Mouse (Mus musculus) midbrain, embryonic 12.5 days (tissue): Measurements from ENCODE around the gene Trib3. TPM values are rescaled to one million over a fixed set of nuclear protein-coding genes. Genes with fewer than 3 reads are reported as not detected.
A peak's percentile ranks its signal among the peaks of the same experiment; 100 is the strongest.
"Not testable (repeated sequence)": the region's sequence is repeated elsewhere in the genome, so short reads cannot be mapped to it uniquely, and the experiment has no call there.

ENCODE experiments used
- ATAC-seq: fragments of 200-750 bp; cut with Nextera tagmentation; 2 replicates; pipeline ENCODE4 v1.8.0; 2017; ENCODE audit warnings: low read depth, moderate TSS enrichment, moderate library complexity; ENCODE audit not compliant: low FRiP score
- H3K27ac ChIP-seq: fragments of 300-500 bp; sonication (generic); replicated peaks from 2 replicates; pipeline ENCODE4 v1.5.1; 2016; ENCODE audit warnings: mild to moderate bottlenecking
- H3K27me3 ChIP-seq: fragments of 300-500 bp; sonication (generic); 2 replicates; pipeline ENCODE4 v1.6.1; 2016; ENCODE audit warnings: mild to moderate bottlenecking
- H3K36me3 ChIP-seq: fragments of 300-500 bp; sonication (generic); 2 replicates; pipeline ENCODE4 v1.6.1; 2016
- H3K4me1 ChIP-seq: fragments of 300-500 bp; sonication (generic); 2 replicates; pipeline ENCODE4 v1.6.1; 2016
- H3K4me2 ChIP-seq: fragments of 300-500 bp; sonication (generic); replicated peaks from 2 replicates; pipeline ENCODE4 v1.6.1; 2016; ENCODE audit warnings: mild to moderate bottlenecking, moderate library complexity
- H3K4me3 ChIP-seq: fragments of 300-500 bp; sonication (generic); 2 replicates; pipeline ENCODE4 v1.5.1; 2016; ENCODE audit warnings: mild to moderate bottlenecking
- H3K9ac ChIP-seq: fragments of 300-500 bp; sonication (generic); replicated peaks from 2 replicates; pipeline ENCODE4 v1.6.1; 2016; ENCODE audit warnings: mild to moderate bottlenecking, moderate library complexity
- H3K9me3 ChIP-seq: fragments of 300-500 bp; sonication (generic); 2 replicates; pipeline ENCODE4 v1.6.1; 2016; ENCODE audit warnings: mild to moderate bottlenecking
- whole genome bisulfite sequencing: fragments of 180-500 bp; shearing (Covaris S2); methylation state at CpG from one replicate; pipeline ENCODE4 v1.1.7; 2016; 5-methylcytosine and 5-hydroxymethylcytosine counted together
- polyA plus RNA-seq: library from polyadenylated mRNA; unstranded; fragments of >200 nt; fragmentation: Nextera tagmentation; extraction: Ambion mirVana; gene quantifications from 2 replicates; pipeline ENCODE4 v1.2.1, GENCODE M21; 2016

The Trib3 gene
- polyA plus RNA-seq, 1 experiment from 2014 or later = 2.5 TPM

DNA sequence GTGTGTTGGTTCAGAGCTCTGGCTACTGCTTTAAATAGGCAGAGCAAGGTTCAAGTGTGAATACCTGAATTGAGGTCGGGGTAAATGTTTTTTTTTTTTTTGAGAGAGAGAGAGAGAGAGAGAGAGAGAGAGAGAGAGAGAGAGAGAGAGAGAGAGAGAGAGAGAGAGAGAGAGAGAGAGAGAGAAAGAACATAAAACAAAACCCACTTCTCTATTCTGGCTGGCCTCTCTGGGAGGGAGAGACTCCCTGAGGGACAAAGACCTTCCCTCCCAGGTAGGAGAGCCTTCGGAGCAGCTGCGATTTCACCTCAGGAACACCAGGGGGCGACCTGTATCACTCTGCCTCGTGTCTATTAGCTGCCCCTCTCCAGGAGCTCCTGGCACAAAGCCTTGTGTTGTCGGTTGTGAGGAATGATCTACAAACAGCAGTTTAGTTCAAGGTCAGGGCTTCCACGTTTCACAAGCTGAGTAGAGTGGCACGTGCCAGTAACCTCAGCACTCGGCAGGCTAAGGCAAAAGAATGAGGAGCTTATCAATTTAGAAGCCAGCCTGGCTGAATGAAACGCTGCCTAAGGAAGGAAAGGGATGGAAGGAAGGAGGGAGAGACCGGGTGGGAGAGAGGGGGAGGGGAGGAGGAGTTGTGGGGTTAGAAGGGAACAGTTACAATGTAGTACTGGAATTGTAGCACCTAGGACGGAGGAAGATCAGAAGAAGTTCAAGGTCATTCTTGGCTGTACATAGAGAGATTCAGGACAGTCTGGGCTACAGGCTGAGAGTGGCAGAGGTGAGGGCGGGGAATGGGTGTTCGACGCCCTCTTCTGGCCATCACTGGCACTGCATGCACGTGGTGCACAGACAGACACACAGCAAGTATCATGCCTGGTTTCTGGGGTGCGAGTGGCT, 19.7 kb upstream of the Trib3 start:
- Histone ChIP-seq H3K9ac (no peak overlapping the region), H3K27me3 (no peaks in the 10 kb centered on the region; the same call in 1 of the 2 replicates), H3K4me3 (no peak overlapping the region), H3K36me3 (no peaks in the 10 kb centered on the region), H3K4me1 (peaks cover 6% of the 10 kb centered on the region; the same call in 1 of the 2 replicates), H3K9me3 (no peaks in the 10 kb centered on the region), H3K4me2 (peak overlapping the region; percentile 25), H3K27ac (peak overlapping the region; percentile 63)
- peak; percentile 70 for ATAC-seq
- WGBS = 11% methylated on average over 17 of the region's 17 CpGs

DNA sequence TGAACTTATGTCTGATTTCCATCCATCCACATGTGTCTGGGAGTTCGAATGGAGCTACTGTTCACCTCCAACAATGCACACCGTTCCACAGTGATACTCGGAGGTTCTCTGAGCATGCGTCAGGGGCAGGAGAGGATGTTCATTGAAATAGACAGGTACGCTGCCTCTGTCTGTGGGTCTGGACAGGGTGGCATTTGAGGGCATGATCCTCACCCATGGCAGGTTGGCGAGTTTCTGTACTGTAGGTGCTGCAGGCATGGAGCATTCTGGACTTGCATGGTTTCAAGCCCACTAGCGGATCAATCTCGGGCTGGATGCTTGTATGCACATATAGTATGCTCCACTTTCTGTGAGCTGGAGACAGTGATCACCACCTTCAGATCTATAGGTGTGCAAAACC, 17.4 kb upstream of the Trib3 start:
- Histone ChIP-seq H3K27ac (no peak overlapping the region), H3K4me1 (peaks cover 6% of the 10 kb centered on the region; the same call in 1 of the 2 replicates), H3K27me3 (no peaks in the 10 kb centered on the region), H3K4me2 (no peak overlapping the region), H3K9ac (no peak overlapping the region), H3K9me3 (no peaks in the 10 kb centered on the region), H3K36me3 (no peaks in the 10 kb centered on the region), H3K4me3 (no peak overlapping the region)
- WGBS = 86% methylated on average over 8 of the region's 8 CpGs
- no peak for ATAC-seq

DNA sequence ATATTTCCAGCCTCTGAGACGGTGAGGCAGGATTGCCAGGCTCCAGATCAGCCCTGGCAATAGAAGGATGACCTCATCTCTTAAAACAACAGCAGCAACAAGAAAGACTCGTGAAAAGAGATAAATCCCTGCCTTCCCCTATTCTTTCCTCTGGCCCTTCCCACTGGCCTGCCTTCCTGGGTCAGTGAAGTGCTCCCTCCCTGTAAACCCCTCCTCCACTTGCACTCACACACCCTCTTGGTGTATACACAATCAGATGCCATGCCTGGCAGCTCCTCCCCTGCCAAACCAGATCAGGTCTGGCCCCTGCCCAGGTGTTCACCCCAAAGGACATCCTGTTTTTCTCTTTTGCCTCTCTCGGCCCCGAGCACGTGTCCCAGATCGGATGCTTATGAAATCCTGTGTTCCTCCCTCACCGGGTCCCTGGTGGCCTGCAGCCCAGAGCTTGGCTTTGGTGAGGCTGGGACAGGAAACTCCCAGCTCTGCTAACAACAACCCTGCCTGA, 16.5 kb upstream of the Trib3 start:
- no peak overlapping the region for H3K4me2 ChIP-seq
- H3K27ac ChIP-seq = no peak overlapping the region
- no peak overlapping the region for H3K4me3 ChIP-seq
- WGBS = 65% methylated on average over 7 of the region's 7 CpGs
- ATAC-seq = no peak
- no peaks in the 10 kb centered on the region for H3K36me3 ChIP-seq
- H3K27me3 ChIP-seq = no peaks in the 10 kb centered on the region
- H3K9ac ChIP-seq = peak overlapping the region; percentile 28; the same call in 1 of the 2 replicates
- H3K9me3 ChIP-seq = no peaks in the 10 kb centered on the region
- peaks cover 6% of the 10 kb centered on the region; the same call in 1 of the 2 replicates for H3K4me1 ChIP-seq

DNA sequence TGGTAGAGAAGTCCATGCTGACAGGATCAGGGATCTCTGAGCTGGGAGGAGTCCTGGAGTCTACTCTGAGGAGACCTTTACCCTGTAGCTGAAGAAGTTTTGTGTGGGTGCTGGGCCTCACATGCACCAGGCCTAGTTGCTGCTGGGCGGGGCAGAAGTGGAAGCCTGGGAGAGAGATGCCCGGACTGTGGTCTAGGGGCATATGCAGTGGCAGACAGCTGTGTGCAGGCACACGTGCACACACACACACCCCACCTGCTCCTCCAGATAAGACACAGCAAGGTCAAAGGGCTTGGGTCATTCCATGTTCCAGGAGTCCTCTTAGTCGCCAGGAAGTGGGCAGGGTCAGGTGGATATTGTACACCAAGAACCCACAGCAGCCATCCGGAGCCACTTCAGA, 15.8 kb upstream of the Trib3 start:
- peaks cover 6% of the 10 kb centered on the region; the same call in 1 of the 2 replicates for H3K4me1 ChIP-seq
- H3K9ac ChIP-seq = no peak overlapping the region
- H3K9me3 ChIP-seq = no peaks in the 10 kb centered on the region
- no peak overlapping the region for H3K27ac ChIP-seq
- H3K36me3 ChIP-seq = no peaks in the 10 kb centered on the region
- no peak overlapping the region for H3K4me2 ChIP-seq
- H3K27me3 ChIP-seq = no peaks in the 10 kb centered on the region
- H3K4me3 ChIP-seq = no peak overlapping the region
- WGBS = 74% methylated on average over 5 of the region's 5 CpGs
- ATAC-seq = no peak

DNA sequence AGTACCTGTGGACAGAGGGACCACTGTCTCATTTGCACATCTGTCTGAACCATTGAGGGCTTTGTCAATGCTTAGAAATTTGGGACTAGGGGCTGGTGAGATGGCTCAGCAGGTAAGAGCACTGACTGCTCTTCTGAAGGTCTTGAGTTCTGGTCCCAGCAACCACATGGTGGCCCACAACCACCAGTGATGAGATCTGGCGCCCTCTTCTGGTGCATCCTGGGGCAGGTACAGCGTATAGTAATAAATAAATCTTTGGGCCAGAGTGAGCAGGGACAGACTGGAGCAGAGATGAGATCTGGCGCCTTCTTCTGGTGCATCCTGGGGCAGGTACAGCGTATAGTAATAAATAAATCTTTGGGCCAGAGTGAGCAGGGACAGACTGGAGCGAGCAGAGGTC, 15.1 kb upstream of the Trib3 start:
- not testable (repeated sequence) for H3K9me3 ChIP-seq, H3K4me1 ChIP-seq, H3K27ac ChIP-seq, H3K36me3 ChIP-seq, H3K4me3 ChIP-seq, H3K27me3 ChIP-seq, H3K4me2 ChIP-seq, H3K9ac ChIP-seq, ATAC-seq
- 76% methylated on average over 5 of the region's 5 CpGs for WGBS

DNA sequence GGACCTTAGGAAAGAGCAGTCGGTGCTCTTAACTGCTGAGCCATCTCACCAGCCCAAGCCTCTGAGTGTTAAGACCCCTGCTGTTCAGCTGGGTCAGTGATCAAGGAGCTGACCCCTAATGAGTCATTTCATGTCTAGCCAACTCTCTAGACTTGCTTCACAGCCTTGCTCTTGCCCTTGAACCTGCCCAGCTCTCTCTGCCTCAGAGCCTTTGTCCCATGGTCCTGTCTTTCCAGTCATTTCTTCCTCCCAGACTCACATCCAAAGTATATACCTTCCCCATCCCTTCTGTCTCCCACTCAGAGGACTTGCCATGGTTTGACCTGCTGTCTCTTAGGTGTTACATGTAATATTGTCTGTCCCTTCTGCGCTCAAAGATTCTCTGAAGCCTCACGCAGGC, 13.4 kb upstream of the Trib3 start:
- Histone ChIP-seq H3K4me1 (no peaks in the 10 kb centered on the region), H3K36me3 (no peaks in the 10 kb centered on the region), H3K27me3 (no peaks in the 10 kb centered on the region), H3K9me3 (no peaks in the 10 kb centered on the region), H3K4me2 (no peak overlapping the region), H3K27ac (no peak overlapping the region), H3K4me3 (no peak overlapping the region), H3K9ac (no peak overlapping the region)
- no peak for ATAC-seq
- WGBS = 94% methylated on average over 3 of the region's 3 CpGs

DNA sequence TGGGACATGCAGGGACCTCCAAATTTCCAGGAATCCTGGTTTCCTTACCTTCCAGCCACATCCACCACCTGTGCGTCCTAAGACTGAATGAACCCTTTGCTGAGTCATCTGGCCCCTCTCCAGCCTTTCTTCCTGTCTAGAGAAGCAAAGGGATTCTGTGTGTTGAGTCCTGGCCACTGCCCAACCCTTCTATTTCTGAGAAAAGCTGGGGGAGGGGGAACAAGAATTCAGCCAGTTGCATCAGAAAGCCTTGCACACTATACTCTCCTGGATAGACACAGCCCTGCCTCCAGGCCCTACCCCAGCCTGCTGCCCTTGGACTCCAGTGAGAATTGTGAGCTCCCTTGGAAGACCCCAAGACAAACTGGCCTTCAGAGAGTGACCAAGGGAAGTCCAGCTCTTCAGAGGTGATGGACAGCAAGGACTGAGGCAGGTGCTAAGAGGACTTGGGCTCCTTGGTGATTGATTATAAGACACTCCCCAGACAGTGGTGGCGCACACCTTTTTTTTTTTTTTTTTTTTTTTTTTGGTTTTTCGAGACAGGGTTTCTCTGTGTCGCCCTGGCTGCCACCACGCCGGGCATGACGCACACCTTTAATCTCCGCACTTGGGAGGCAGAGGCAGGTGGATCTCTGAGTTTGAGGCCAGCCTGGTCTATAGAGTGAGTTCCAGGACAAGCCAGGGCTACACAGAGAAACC, 6.2 kb upstream of the Trib3 start:
- Histone ChIP-seq H3K27ac (no peak overlapping the region), H3K9ac (no peak overlapping the region), H3K27me3 (peaks cover 8% of the 10 kb centered on the region), H3K4me2 (no peak overlapping the region), H3K4me1 (no peaks in the 10 kb centered on the region), H3K36me3 (no peaks in the 10 kb centered on the region), H3K9me3 (no peaks in the 10 kb centered on the region), H3K4me3 (no peak overlapping the region)
- no peak for ATAC-seq
- WGBS = 94% methylated on average over 8 of the region's 8 CpGs

DNA sequence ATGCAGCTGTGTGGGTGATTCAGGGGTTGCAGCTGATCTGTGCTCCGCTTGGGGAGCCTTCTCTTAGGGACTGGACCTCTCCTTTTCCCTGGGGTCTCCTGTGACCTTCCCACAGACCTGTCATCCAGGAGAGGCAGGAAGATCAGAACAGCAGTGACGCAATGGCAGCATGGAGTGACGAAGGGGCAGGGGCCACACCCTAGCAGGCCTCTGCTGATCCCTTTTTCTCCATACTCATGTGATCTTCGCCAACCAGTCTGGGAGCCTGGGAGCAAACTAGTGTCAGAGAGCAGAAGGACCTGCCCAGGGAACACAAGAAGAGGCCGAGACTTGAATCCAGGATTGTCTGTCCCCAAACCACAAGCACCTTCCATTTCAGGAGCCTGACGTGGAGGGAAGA, 5.4 kb upstream of the Trib3 start:
- Histone ChIP-seq H3K4me3 (no peak overlapping the region), H3K4me2 (no peak overlapping the region), H3K4me1 (peaks cover 4% of the 10 kb centered on the region), H3K9ac (no peak overlapping the region), H3K27ac (no peak overlapping the region), H3K36me3 (no peaks in the 10 kb centered on the region), H3K27me3 (peaks cover 14% of the 10 kb centered on the region), H3K9me3 (no peaks in the 10 kb centered on the region)
- no peak for ATAC-seq
- 88% methylated on average over 6 of the region's 6 CpGs for WGBS

DNA sequence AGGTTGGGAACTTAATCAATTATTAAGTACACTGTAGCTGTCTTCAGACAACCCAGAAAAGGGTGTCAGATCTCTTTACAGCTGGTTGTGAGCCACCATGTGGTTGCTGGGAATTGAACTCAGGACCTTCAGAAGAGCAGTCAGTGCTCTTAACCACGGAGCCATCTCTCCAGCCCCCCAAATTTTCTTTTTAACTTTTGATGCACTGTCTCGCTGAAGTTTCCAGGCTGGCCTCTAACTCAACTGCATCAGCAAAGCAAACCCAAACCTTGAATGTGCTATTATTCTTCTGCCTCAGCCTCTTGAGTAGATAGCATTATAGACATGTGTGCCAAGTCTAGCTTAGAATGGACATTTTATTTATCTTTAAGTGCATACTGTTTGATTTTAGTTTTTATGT, 3.9 kb upstream of the Trib3 start:
- peaks cover 10% of the 10 kb centered on the region for H3K4me1 ChIP-seq
- no peak overlapping the region for H3K27ac ChIP-seq
- H3K4me3 ChIP-seq = no peak overlapping the region
- no peak for ATAC-seq
- 75% methylated on average over 2 of the region's 2 CpGs for WGBS
- H3K4me2 ChIP-seq = no peak overlapping the region
- H3K27me3 ChIP-seq = peaks cover 18% of the 10 kb centered on the region
- H3K9ac ChIP-seq = no peak overlapping the region
- H3K36me3 ChIP-seq = no peaks in the 10 kb centered on the region
- H3K9me3 ChIP-seq = no peaks in the 10 kb centered on the region

DNA sequence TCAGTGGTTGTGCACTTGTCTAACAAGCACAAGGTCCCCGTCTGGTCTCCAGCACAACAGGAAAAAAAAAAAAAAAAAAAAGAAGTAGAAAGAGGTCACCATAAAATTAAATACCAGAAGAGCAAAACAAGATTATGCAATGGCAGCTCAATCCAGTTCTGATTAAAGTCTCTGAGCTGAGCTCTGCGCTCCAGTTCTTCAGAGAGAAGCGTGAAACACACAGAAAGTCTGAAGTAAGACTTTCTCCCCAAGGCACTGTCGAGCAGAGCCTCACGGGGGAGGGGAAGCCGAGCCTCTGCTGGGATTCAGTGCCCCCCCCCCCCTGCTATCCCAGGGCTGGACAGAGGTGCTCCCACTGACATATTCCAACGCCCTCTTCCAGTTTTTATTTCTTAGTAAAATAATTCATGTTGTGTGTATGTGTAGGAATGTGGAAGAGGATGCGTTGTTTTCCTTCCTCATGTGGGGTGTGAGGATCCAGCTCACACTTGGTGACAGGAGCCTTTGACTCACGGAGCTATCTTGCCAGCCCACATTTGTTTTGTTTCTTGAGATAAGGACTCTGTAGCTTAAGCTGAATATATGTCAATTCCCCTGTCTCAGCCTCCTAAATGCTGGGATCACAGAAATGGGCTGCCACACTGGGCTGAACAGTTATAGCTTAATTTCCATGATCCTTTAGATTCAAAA, 3.1 kb upstream of the Trib3 start:
- peaks cover 19% of the 10 kb centered on the region for H3K27me3 ChIP-seq
- 43% methylated on average over 9 of the region's 9 CpGs for WGBS
- H3K27ac ChIP-seq = no peak overlapping the region
- H3K36me3 ChIP-seq = no peaks in the 10 kb centered on the region
- H3K4me2 ChIP-seq = no peak overlapping the region
- H3K4me3 ChIP-seq = no peak overlapping the region
- H3K4me1 ChIP-seq = peaks cover 10% of the 10 kb centered on the region
- H3K9me3 ChIP-seq = no peaks in the 10 kb centered on the region
- no peak overlapping the region for H3K9ac ChIP-seq
- ATAC-seq = no peak

DNA sequence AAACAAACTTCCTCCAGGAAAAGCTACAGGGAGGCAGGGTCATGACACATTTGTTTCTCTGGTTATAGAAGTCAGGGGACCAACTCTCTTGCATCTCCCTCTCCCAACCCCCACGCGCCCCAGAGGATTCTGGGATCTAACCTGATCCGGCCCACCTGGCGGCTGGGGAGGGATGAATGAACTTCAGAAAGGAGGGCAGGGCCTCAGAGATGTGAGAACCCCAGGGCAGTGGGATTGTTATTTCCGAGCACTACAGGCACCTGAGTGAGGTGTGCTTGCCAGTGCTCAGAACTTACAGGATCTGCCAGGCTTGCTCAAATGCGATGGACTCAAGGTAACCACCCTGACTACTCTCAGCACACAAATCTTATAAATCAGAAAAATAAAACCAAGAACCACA, 1.6 kb upstream of the Trib3 start:
- Histone ChIP-seq H3K4me2 (no peak overlapping the region), H3K9me3 (no peaks in the 10 kb centered on the region)
- WGBS = 60% methylated on average over 6 of the region's 6 CpGs

DNA sequence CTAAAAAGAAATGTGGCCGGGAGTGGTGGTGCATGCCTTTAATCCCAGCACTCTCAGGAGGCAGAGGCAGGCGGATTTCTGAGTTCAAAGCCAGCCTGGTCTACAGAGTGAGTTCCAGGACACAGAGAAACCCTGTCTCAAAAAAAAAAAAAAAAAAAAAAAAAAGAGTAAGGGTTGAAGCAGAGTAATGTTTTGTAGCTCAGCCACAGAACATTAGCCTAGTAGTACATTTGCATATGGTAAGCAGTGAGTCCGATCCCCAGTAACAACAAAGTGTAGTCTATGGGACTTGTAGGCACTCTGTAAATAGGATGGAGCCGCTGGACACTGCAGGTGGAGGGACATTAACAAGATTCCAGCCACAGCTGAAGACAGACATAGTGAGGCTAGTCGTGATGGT, 1.1 kb upstream of the Trib3 start:
- 64% methylated on average over 5 of the region's 5 CpGs for WGBS
- H3K9ac ChIP-seq = no peak overlapping the region
- H3K27ac ChIP-seq = no peak overlapping the region
- no peaks in the 10 kb centered on the region for H3K36me3 ChIP-seq
- peaks cover 19% of the 10 kb centered on the region for H3K27me3 ChIP-seq
- no peak overlapping the region for H3K4me3 ChIP-seq
- peaks cover 10% of the 10 kb centered on the region for H3K4me1 ChIP-seq
- ATAC-seq = no peak
- H3K9me3 ChIP-seq = no peaks in the 10 kb centered on the region
- no peak overlapping the region for H3K4me2 ChIP-seq

More for the DNA sequence above, 1.6 kb upstream of the Trib3 start:
- Histone ChIP-seq H3K36me3 (no peaks in the 10 kb centered on the region), H3K4me1 (peaks cover 10% of the 10 kb centered on the region), H3K27me3 (peaks cover 19% of the 10 kb centered on the region), H3K27ac (no peak overlapping the region), H3K4me3 (no peak overlapping the region), H3K9ac (no peak overlapping the region)
- no peak for ATAC-seq
